Mouse (Mus musculus) natural killer cell, adult 2 months (primary cell): ENCODE measurements around the gene Col5a1.

ENCODE experiments used
- DNase-seq, 2 experiments: peaks; one replicate each; pipeline ENCODE4 v3.0.0; 2022; ENCODE audit warnings: low spot score in 2 of 2

The Col5a1 gene

DNA sequence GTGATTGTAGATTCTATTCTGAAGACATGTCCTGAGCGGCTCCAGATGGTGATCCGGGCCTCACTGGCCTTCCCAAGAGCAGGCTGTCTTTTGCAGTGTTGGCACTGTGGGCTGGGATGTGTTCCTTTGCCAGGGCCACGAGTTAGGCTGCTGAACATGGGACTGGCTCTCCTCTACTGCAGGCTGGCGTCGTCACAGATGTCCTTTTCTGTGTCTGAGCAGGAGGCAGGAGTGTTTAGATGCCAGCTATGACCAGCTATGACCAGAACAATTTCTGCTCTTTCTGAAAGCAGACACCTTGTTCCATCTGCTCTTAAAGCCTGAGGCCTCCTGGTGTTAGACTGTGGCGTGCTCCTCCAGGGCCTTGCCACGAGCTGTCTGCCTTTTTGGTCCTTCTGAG, 31.9 kb downstream of the Col5a1 start:
- DNase-seq: no peak

DNA sequence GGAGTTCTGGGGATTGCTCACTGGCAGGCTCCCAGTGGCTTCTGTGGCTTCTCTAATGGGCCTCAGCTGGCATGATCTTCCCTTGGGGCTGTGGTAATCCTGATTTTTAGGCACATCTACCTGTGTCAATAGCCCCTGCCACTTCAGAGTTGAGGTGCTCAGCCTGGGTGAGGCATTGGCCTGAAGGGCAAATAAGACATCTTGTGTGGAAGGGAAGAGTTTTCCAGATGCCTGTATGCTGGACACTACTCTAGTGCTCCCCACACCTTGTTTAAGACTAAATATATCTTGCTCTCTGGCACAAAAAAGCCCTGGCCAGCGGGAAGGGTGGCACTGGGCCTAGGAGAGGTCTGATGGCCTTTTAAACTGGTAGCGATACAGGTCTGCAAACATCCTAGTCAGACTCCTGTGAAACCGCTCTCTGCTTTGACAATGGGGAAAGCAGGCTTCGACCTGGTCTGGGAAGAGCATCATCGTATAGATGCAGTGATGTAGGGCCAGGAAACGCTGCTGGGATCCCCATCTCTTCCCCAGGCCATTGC, 33.2 kb downstream of the Col5a1 start:
- DNase-seq: no peak

- DNase-seq: no peak
Measured at GRCm38 (mm10) chr2:27922053-27922452, 35.8 kb downstream of the Col5a1 start.

DNA sequence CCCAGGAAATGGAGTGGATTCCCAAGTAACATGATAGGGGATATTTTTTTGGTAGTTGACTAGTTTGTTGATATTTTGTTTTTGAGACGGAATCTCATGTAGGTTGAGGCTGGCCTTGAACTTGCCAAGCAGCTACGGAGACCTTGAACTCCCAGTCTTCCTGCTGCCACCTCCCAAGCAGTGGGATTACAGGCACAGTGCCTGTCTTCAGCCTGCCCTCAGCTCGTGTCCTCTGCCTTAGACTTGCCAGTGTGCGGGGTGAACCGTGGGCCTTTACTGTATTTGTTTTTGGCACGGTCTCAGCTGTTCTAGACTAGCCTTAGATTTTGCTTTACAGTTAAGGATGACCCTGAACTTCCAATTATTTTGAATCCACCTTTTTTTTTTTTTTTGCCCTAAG, 37.5 kb downstream of the Col5a1 start:
- DNase-seq: no peak

GRCm38 (mm10) chr2:27924463-27924862, 38.2 kb downstream of the Col5a1 start:
- DNase-seq: no peak

GRCm38 (mm10) chr2:27926478-27927165, 40.4 kb downstream of the Col5a1 start:
- no peak for DNase-seq

GRCm38 (mm10) chr2:27930471-27931015, 44.3 kb downstream of the Col5a1 start:
- no peak for DNase-seq

DNA sequence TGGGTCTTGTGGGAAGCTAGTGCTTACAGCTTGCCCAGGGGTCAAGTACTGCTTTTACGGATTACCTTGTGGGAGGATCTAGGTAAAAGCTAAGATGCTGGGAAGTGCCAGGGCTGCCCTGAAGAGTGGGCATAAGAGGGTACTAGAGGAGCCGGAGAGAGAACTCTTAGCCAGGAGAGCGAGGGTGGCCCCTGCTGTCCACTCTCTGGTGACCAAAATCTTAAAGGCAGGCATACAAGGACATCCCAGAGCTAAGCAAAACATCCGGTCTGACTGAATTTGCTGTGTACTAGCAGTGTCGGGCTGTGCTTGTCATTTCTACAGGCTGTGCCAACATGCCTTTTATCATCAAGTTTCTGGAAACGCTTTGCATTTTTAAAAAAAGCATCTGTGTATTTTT, 44.9 kb downstream of the Col5a1 start:
- DNase-seq: no peak

GRCm38 (mm10) chr2:27931971-27932370, 45.7 kb downstream of the Col5a1 start:
- DNase-seq: no peak

- no peak for DNase-seq
Measured at GRCm38 (mm10) chr2:27934269-27934668, 48.0 kb downstream of the Col5a1 start.

DNA sequence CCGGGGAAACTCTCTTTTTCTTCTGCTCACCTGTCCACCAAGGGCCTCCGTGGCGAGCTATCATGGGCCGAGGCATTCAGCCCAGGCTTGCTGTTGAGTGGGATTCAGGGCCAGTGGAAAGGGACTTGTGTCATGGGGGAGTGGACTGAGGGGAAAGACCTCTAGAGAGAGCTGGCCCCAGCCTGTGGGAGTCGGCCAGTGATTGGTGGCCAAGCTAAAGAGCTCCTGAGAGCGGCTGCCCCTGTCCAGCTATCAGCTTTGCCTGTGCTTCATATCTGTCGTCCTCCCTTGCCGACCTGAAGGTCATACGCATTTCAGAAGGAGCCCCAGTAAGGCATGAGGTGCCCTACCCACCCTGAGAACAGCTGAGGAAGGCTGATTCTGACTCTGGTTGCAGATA, 48.6 kb downstream of the Col5a1 start:
- DNase-seq: no peak

DNA sequence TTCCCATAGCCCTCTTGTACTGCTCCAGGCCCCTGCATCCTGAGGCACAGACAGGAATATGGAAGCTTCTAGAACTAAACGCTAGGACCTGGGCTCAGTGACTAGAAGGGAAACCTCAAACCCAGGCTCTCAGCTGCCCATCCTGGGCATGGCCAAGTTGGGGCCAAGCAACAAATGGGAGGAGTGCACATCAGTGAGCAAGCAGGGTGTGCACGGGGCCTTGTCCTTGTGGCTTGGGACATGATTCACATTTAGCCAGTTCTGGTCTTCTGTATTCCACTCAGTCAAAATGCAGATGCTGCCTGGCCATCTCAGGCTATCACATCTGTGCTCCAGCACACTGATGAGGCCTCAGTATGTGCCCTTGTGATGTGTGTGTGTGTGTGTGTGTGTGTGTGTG, 49.2 kb downstream of the Col5a1 start:
- DNase-seq: no peak

GRCm38 (mm10) chr2:27936607-27937191, 50.5 kb downstream of the Col5a1 start:
- no peak for DNase-seq

GRCm38 (mm10) chr2:27939433-27939832, 53.2 kb downstream of the Col5a1 start:
- no peak for DNase-seq

- DNase-seq: no peak
Measured at GRCm38 (mm10) chr2:27940144-27940543, 53.9 kb downstream of the Col5a1 start.

DNA sequence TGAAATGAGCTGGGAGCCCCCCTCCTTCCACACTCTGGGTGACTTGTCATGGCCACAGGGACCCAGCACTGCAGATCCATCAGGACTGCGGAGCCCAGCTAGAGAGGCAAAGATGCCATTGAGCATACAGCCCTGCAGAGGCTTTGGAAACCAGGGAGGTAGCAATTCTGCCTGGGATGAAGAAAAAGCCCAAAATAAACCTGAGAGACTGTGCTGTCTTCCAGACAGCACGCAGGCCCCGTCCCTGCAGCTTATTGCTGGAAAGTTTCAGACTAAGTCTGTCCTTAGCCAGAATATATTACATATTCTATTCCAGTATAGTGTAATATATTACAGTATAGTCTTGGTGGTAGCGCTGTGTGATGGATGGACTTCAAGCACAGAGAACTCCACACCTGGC, 61.0 kb downstream of the Col5a1 start:
- DNase-seq: no peak

GRCm38 (mm10) chr2:27947917-27948316, 61.7 kb downstream of the Col5a1 start:
- DNase-seq: no peak

DNA sequence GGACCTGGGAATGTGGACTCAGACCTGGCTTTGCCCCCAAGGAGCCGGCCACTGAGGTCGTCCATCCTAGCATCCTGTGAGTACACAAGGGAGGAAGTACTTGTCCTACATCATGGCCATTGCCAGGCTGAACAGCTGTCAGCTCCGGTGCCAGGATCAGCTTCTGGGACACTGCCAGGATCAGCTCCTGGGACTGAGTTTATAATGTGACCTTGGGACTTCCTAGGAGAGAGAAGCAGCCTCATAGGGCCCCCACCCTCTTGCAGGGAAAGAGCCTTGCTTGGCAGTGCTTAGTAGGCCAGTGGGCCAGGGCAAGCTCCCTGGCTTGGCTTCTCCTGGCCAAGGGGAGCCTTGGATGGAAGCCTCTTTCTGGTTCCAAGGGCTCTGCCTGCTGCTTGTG, 67.6 kb downstream of the Col5a1 start:
- DNase-seq: no peak

GRCm38 (mm10) chr2:27954924-27955323, 68.7 kb downstream of the Col5a1 start:
- DNase-seq: no peak

DNA sequence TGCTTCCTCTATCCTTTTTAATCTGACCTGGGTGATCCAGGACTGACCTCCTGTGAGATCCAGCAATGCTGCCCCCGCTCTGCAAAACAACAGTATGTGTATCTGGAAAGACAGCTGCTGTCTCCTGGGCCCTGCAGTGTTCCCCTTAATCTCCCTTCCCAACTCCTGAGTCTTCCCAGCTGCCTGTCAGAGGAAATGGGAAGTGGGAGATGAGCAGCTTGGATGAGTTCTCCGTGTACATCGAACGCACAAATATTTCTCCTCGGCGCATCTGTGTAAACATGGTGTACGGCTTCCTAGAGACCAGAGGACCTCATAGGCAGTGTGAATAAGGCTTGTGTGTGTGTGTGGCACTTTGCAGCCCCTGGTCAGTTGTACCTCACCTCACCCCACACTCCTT, 70.5 kb downstream of the Col5a1 start:
- no peak for DNase-seq

DNA sequence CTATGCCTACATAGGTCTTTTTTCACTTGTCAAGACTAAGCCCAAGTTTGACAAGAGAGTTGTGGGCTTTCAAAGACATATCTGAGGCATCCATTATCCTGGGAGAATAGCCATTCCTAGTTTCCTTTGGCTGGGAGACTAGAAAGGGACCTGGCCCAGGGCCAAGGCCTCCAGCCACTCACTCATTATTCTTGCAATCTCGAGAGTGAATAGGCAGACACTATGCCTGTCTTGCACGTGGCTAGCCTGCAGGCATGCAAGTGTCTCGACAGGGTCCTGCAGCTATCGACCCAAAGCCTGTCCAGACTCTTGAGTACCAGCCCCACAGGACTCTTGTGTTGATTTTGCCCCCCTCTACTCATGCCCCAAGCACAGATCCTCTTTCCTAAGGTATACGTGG, 71.0 kb downstream of the Col5a1 start:
- no peak for DNase-seq

GRCm38 (mm10) chr2:27959275-27959674, 73.0 kb downstream of the Col5a1 start:
- no peak for DNase-seq

GRCm38 (mm10) chr2:27961190-27961589, 75.0 kb downstream of the Col5a1 start:
- DNase-seq: no peak
